14 mouse cellular contexts compared by ENCODE assay signal in the genomic region with DNA sequence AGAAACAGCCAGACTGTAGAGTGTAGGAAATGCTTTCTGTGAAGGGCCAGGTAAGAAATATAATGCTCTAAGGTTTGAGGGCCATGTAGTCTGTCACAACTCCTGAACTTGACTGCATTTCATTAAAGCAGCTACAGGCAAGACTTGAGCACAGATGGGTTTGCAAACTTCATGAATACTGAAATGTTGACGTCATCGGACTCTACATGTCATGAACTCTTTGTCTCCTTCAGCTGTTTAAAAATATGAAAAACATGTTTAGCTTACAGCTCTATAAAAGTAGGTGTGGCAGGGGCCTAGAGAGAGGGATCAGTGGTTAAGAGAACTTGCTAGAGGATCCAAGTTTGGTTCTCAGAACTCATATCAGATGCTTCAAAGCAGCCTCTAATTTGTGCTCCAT.
DNase-seq lines count a peak whose midpoint lies in the region; ATAC-seq and TF ChIP-seq lines count a peak whose summit lies in the region.
"Had no signal": no experiment of that assay in that cellular context is flagged by ENCODE, and none has a peak within 500 bp of the region (broad histone marks: within the 10 kb centered on the region; RNA-seq: fewer than 3 reads in every experiment).

No protein-coding gene starts in this region.

- H3K27me3 ChIP-seq in embryonic facial prominence, embryonic 14.5 days (replicated peaks; ENCODE audit: control insufficient read depth, insufficient read depth, low read length), result no peaks in the 10 kb centered on the region
- no peaks in the 10 kb centered on the region for H3K27me3 ChIP-seq in embryonic facial prominence, embryonic 10.5 days (replicated peaks; ENCODE audit: low read depth, poor library complexity, severe bottlenecking)
- H3K27me3 ChIP-seq in kidney, adult 2 months (replicated peaks; ENCODE audit: control insufficient read depth, insufficient read depth, low read length), result no peaks in the 10 kb centered on the region
- H3K27me3 ChIP-seq in stomach, embryonic 14.5 days (ENCODE audit: control insufficient read depth, insufficient read depth, low read length), result no peaks in the 10 kb centered on the region
- no peaks in the 10 kb centered on the region for H3K27me3 ChIP-seq in stomach, postnatal 0 days (ENCODE audit: control insufficient read depth, insufficient read depth, low read length)
- H3K27me3 ChIP-seq in midbrain, embryonic 13.5 days, result no peaks in the 10 kb centered on the region
- H3K27me3 ChIP-seq: forebrain, embryonic 13.5 days; liver, embryonic 15.5 days; midbrain, embryonic 15.5 days had no signal

- 59% methylated on average over 2 of the region's 2 CpGs for WGBS in embryonic facial prominence, embryonic 14.5 days
- 93% methylated on average over 2 of the region's 2 CpGs for WGBS in embryonic facial prominence, embryonic 10.5 days
- WGBS in kidney, adult 2 months, result 79% methylated on average over 2 of the region's 2 CpGs
- 67% methylated on average over 2 of the region's 2 CpGs for WGBS in stomach, embryonic 14.5 days
- 50% methylated on average over 2 of the region's 2 CpGs for WGBS in stomach, postnatal 0 days
- WGBS in midbrain, embryonic 13.5 days, result 96% methylated on average over 2 of the region's 2 CpGs

- TF ChIP-seq CTCF in kidney, adult 2 months (conservative IDR thresholded peaks at IDR 0.05; ENCODE audit: insufficient read depth, insufficient read length, low read depth, low read length), result no peak
- no peak for TF ChIP-seq CTCF in stomach, postnatal 0 days (IDR thresholded peaks at IDR 0.05; ENCODE audit: low read depth)

- H3K4me2 ChIP-seq in embryonic facial prominence, embryonic 14.5 days (ENCODE audit: low read depth, low read length), result no peak overlapping the region
- H3K4me2 ChIP-seq in stomach, embryonic 14.5 days (replicated peaks; ENCODE audit: low read depth, low read length), result no peak overlapping the region
- no peak overlapping the region for H3K4me2 ChIP-seq in stomach, postnatal 0 days (replicated peaks; ENCODE audit: low read depth)
- no peak overlapping the region for H3K4me2 ChIP-seq in midbrain, embryonic 13.5 days (replicated peaks)
- H3K4me2 ChIP-seq: forebrain, embryonic 13.5 days; liver, embryonic 15.5 days; midbrain, embryonic 15.5 days had no signal

- no peak for TF ChIP-seq POLR2A in kidney, adult 2 months (IDR thresholded peaks at IDR 0.05; ENCODE audit: low read depth, low read length)

- no peak overlapping the region for H3K4me3 ChIP-seq in embryonic facial prominence, embryonic 14.5 days (ENCODE audit: low read depth, low read length)
- H3K4me3 ChIP-seq in embryonic facial prominence, embryonic 10.5 days, result no peak overlapping the region
- H3K4me3 ChIP-seq in kidney, adult 2 months (ENCODE audit: insufficient read depth, low read depth, low read length), result no peak overlapping the region
- H3K4me3 ChIP-seq in stomach, embryonic 14.5 days (ENCODE audit: low read depth, low read length), result no peak overlapping the region
- no peak overlapping the region for H3K4me3 ChIP-seq in stomach, postnatal 0 days (ENCODE audit: low read depth, low read length)
- H3K4me3 ChIP-seq in midbrain, embryonic 13.5 days (replicated peaks), result no peak overlapping the region
- H3K4me3 ChIP-seq: forebrain, embryonic 13.5 days; layer of hippocampus, adult 2 months; liver, embryonic 15.5 days; midbrain, embryonic 15.5 days had no signal

- H3K27ac ChIP-seq in embryonic facial prominence, embryonic 14.5 days (replicated peaks; ENCODE audit: low read depth, low read length), result no peak overlapping the region
- H3K27ac ChIP-seq in embryonic facial prominence, embryonic 10.5 days (replicated peaks), result no peak overlapping the region
- peak overlapping the region; percentile 82; the same call in 1 of the 2 replicates for H3K27ac ChIP-seq in kidney, adult 2 months (ENCODE audit: insufficient read depth, low read depth, low read length)
- H3K27ac ChIP-seq in stomach, embryonic 14.5 days (ENCODE audit: low read length), result 0 out of 2 replicates have a peak overlapping the region, but pooled peaks have one; percentile 56
- no peak overlapping the region; the same call in 1 of the 2 replicates for H3K27ac ChIP-seq in stomach, postnatal 0 days (replicated peaks)
- H3K27ac ChIP-seq in midbrain, embryonic 13.5 days, result no peak overlapping the region
- H3K27ac ChIP-seq: forebrain, embryonic 13.5 days; liver, embryonic 15.5 days; midbrain, embryonic 15.5 days had no signal

- DNase-seq in embryonic facial prominence, embryonic 14.5 days (ENCODE audit: low spot score), result peak; percentile 75
- DNase-seq in embryonic facial prominence, embryonic 10.5 days (ENCODE audit: low spot score), result no peak
- no peak for DNase-seq in kidney, adult 2 months
- DNase-seq in kidney, postnatal 4 days, result no peak
- no peak for DNase-seq in stomach, postnatal 0 days (ENCODE audit: low spot score)
- no peak for DNase-seq in urinary bladder, postnatal 4 days (ENCODE audit: low spot score in 2 of 2)
- DNase-seq: right cerebral cortex, adult 18-20 months had no signal

- H3K9ac ChIP-seq in embryonic facial prominence, embryonic 14.5 days (ENCODE audit: low read depth, low read length), result no peak overlapping the region
- no peak overlapping the region for H3K9ac ChIP-seq in stomach, embryonic 14.5 days (replicated peaks; ENCODE audit: low read depth, low read length)
- H3K9ac ChIP-seq in stomach, postnatal 0 days (ENCODE audit: low read length), result no peak overlapping the region
- no peak overlapping the region for H3K9ac ChIP-seq in midbrain, embryonic 13.5 days (replicated peaks)
- H3K9ac ChIP-seq: forebrain, embryonic 13.5 days; liver, embryonic 15.5 days; midbrain, embryonic 15.5 days had no signal

- ATAC-seq in embryonic facial prominence, embryonic 14.5 days (ENCODE audit: low read depth), result 0 out of 2 replicates have a peak, but pooled peaks have one; percentile 23
- ATAC-seq in stomach, embryonic 14.5 days (ENCODE audit: insufficient number of reproducible peaks, insufficient read depth, low FRiP score, low read depth), result no peak
- ATAC-seq in stomach, postnatal 0 days (ENCODE audit: low FRiP score, low TSS enrichment), result no peak
- no peak for ATAC-seq in midbrain, embryonic 13.5 days
- ATAC-seq: forebrain, embryonic 13.5 days; hindbrain, embryonic 16.5 days; midbrain, embryonic 15.5 days had no signal

- H3K4me1 ChIP-seq in embryonic facial prominence, embryonic 14.5 days (ENCODE audit: control insufficient read depth, insufficient read depth, low read length), result peaks cover 19% of the 10 kb centered on the region
- peaks cover 8% of the 10 kb centered on the region for H3K4me1 ChIP-seq in embryonic facial prominence, embryonic 10.5 days
- peaks cover 15% of the 10 kb centered on the region for H3K4me1 ChIP-seq in kidney, adult 2 months (ENCODE audit: control insufficient read depth, insufficient read depth, low read length)
- H3K4me1 ChIP-seq in stomach, embryonic 14.5 days (ENCODE audit: control insufficient read depth, insufficient read depth, low read length), result peaks cover 23% of the 10 kb centered on the region; the same call in 1 of the 2 replicates
- H3K4me1 ChIP-seq in stomach, postnatal 0 days (replicated peaks; ENCODE audit: control insufficient read depth, insufficient read depth), result no peaks in the 10 kb centered on the region
- H3K4me1 ChIP-seq in midbrain, embryonic 13.5 days (replicated peaks), result 0 out of 2 replicates have a peak, but pooled peaks cover 6% of the 10 kb centered on the region
- H3K4me1 ChIP-seq: liver, embryonic 15.5 days; midbrain, embryonic 15.5 days had no signal

- H3K9me3 ChIP-seq in embryonic facial prominence, embryonic 14.5 days (ENCODE audit: control insufficient read depth, low read length), result no peaks in the 10 kb centered on the region
- no peaks in the 10 kb centered on the region for H3K9me3 ChIP-seq in embryonic facial prominence, embryonic 10.5 days
- no peaks in the 10 kb centered on the region for H3K9me3 ChIP-seq in stomach, embryonic 14.5 days (ENCODE audit: control insufficient read depth, low read depth, low read length)
- no peaks in the 10 kb centered on the region for H3K9me3 ChIP-seq in stomach, postnatal 0 days (ENCODE audit: control insufficient read depth, low read length)
- no peaks in the 10 kb centered on the region for H3K9me3 ChIP-seq in midbrain, embryonic 13.5 days
- H3K9me3 ChIP-seq: forebrain, embryonic 13.5 days; liver, embryonic 15.5 days; midbrain, embryonic 15.5 days had no signal

- H3K36me3 ChIP-seq in embryonic facial prominence, embryonic 14.5 days (ENCODE audit: control insufficient read depth, insufficient read depth, low read length), result no peaks in the 10 kb centered on the region
- H3K36me3 ChIP-seq in embryonic facial prominence, embryonic 10.5 days (replicated peaks), result no peaks in the 10 kb centered on the region
- H3K36me3 ChIP-seq in kidney, adult 2 months (ENCODE audit: control insufficient read depth, insufficient read depth, low read length), result no peaks in the 10 kb centered on the region
- H3K36me3 ChIP-seq in stomach, embryonic 14.5 days (ENCODE audit: control insufficient read depth, insufficient read depth, low read length), result no peaks in the 10 kb centered on the region
- H3K36me3 ChIP-seq in stomach, postnatal 0 days (ENCODE audit: control insufficient read depth, insufficient read depth, low read length), result no peaks in the 10 kb centered on the region
- H3K36me3 ChIP-seq in midbrain, embryonic 13.5 days, result no peaks in the 10 kb centered on the region
- H3K36me3 ChIP-seq: liver, embryonic 15.5 days; midbrain, embryonic 15.5 days had no signal

- TF ChIP-seq EP300 in stomach, postnatal 0 days (optimal IDR thresholded peaks at IDR 0.05), result no peak

Comparison
In these comparisons a context has a peak if more than half of its experiments do, and no peak if none do; other contexts are left out.
1. H3K27ac ChIP-seq: peak in kidney, adult 2 months (single experiment) and stomach, embryonic 14.5 days (single experiment); none in embryonic facial prominence, embryonic 14.5 days (single experiment), embryonic facial prominence, embryonic 10.5 days (single experiment), stomach, postnatal 0 days (single experiment) and midbrain, embryonic 13.5 days (single experiment).